Mouse (Mus musculus) liver, adult 2 months (tissue): Measurements from ENCODE around the gene Gucy2c.

Experiments
- CTCF ChIP-seq: fragments of 200-500 bp; IDR thresholded peaks from 2 replicates; pipeline ENCODE4 v1.5.1; 2011; ENCODE audit warnings: low read depth, low read length, control low read depth
- POLR2A ChIP-seq: fragments of 200-500 bp; IDR thresholded peaks from 2 replicates; pipeline ENCODE4 v1.6.1; 2011; ENCODE audit warnings: low read length, control low read depth; ENCODE audit not compliant: insufficient read depth; ENCODE audit errors: extremely low read depth

GRCm38 (mm10) chr6:136789391-136789971, 7.9 kb upstream of the Gucy2c start:
- TF ChIP-seq CTCF = no peak
- no peak for TF ChIP-seq POLR2A
